Mouse (Mus musculus) mature B cell (primary cell): ENCODE measurements around the gene Nckipsd.

Experiments
- in situ Hi-C: fragments of 300-500 bp; cut with MboI; formaldehyde crosslinking; loops from 2 replicates; pipeline ENCODE4 v1.14.3; 2019

The Nckipsd gene

GRCm38 (mm10) chr9:108848419-108848818 is 40.3 kb downstream of the Nckipsd start:
- in situ Hi-C loops = no loop called here

GRCm38 (mm10) chr9:108852976-108853375 is 44.8 kb downstream of the Nckipsd start, which contains the start of gene Slc26a6:
TSS of gene Slc26a6 (plus strand) at chr9:108853283.
- in situ Hi-C loops = no loop called here

GRCm38 (mm10) chr9:108853635-108854240 is 45.6 kb downstream of the Nckipsd start:
- in situ Hi-C loops = no loop called here

GRCm38 (mm10) chr9:108854241-108854696 is 46.1 kb downstream of the Nckipsd start:
- in situ Hi-C loops = no loop called here

GRCm38 (mm10) chr9:108855335-108855734 is 47.2 kb downstream of the Nckipsd start:
- in situ Hi-C loops = no loop called here

GRCm38 (mm10) chr9:108858792-108859527 is 50.8 kb downstream of the Nckipsd start:
- in situ Hi-C loops = no loop called here
